Mouse (Mus musculus) C2C12 (cell line): Measurements from ENCODE around the gene Psd.

Experiments used
- CTCF ChIP-seq: IDR thresholded peaks from one replicate; pipeline ENCODE4 v1.5.1; 2011; ENCODE audit not compliant: control insufficient read depth, insufficient read depth, insufficient read length
- FOSL1 ChIP-seq: IDR thresholded peaks from one replicate; pipeline ENCODE4 v1.8.0; 2011; ENCODE audit warnings: mild to moderate bottlenecking, low read length; ENCODE audit not compliant: poor library complexity, insufficient read depth, severe bottlenecking
- MAX ChIP-seq: IDR thresholded peaks from one replicate; pipeline ENCODE4 v1.6.1; 2011; ENCODE audit warnings: mild to moderate bottlenecking, control low read depth
- MYOD1 ChIP-seq: IDR thresholded peaks from one replicate; pipeline ENCODE4 v1.6.1; 2011; ENCODE audit warnings: low read depth; ENCODE audit not compliant: control insufficient read depth, insufficient read length
- MYOG ChIP-seq: IDR thresholded peaks from one replicate; pipeline ENCODE4 v1.6.1; 2011; ENCODE audit not compliant: control insufficient read depth, insufficient read length; ENCODE audit errors: extremely low read depth
- USF1 ChIP-seq: IDR thresholded peaks from one replicate; pipeline ENCODE4 v1.6.1; 2011; ENCODE audit warnings: low read depth, mild to moderate bottlenecking, control low read depth, moderate library complexity

DNA sequence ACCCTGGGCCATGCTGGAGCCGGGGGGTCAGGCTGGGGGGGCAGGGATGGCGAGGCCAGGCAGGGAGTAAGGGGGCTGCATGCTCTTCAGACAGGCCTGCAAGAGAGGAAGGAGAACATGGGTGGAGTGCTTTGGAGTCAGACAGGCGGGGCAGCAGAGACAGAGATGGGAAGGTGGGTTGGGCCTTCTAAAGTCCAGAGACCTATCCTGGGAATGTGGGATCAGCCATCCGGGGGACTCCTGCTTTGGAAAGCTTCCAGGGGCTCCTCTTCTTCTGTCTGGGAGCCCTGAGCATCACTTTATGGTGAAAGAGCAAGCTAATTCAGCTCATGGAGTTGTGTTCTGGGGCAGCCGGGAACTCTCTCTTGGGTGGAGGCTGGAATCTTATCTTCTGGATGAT, 2.0 kb downstream of the Psd start:
- TF ChIP-seq CTCF, result no peak
- no peak for TF ChIP-seq MYOD1
- no peak for TF ChIP-seq MYOG
- TF ChIP-seq FOSL1, result no peak
- no peak for TF ChIP-seq MAX
- TF ChIP-seq USF1, result no peak
